Comparison of ENCODE assay signal across 17 mouse cellular contexts in the genomic region with DNA sequence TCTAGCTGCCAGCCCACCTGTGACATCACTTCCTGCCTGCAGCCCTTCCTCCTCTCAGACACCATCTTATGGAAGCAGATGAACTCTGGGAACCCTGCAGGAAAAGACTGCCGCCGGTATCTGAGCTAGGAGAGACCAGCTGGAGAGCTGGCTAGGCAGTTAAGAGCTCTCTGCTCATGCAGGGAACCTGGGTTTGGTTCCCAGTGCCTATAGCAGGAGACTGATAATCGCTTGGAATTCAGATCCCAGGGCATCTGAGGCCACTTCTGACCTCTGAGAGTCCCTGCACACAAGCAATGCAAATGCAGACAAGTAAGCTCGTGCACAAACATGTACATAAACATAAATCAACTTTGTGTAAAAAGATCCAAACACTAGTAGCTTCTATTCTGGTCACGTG.
A peak's percentile ranks its signal among the peaks of the same experiment; 100 is the strongest.
DNase-seq lines count a peak whose midpoint lies in the region; ATAC-seq and TF ChIP-seq lines count a peak whose summit lies in the region.
"Had no signal": no experiment of that assay in that cellular context is flagged by ENCODE, and none has a peak within 500 bp of the region (broad histone marks: within the 10 kb centered on the region; RNA-seq: fewer than 3 reads in every experiment).

No protein-coding gene starts in this region.

- no peak for ATAC-seq in hindbrain, embryonic 13.5 days (ENCODE audit: low FRiP score)
- ATAC-seq in lung, postnatal 0 days: no peak
- ATAC-seq: activated CD4-positive, CD25-positive, alpha-beta regulatory T cell, adult 4 months; forebrain, embryonic 15.5 days; liver, embryonic 12.5 days had no signal

- H3K27ac ChIP-seq in hindbrain, embryonic 10.5 days: peak overlapping the region; percentile 35
- no peak overlapping the region for H3K27ac ChIP-seq in hindbrain, embryonic 13.5 days
- no peak overlapping the region for H3K27ac ChIP-seq in lung, postnatal 0 days (ENCODE audit: low read length)
- H3K27ac ChIP-seq: forebrain, embryonic 15.5 days; liver, embryonic 12.5 days had no signal

- H3K4me3 ChIP-seq in hindbrain, embryonic 10.5 days: no peak overlapping the region
- H3K4me3 ChIP-seq in hindbrain, embryonic 13.5 days: no peak overlapping the region
- H3K4me3 ChIP-seq in lung, postnatal 0 days (ENCODE audit: low read depth, low read length): no peak overlapping the region
- no peak overlapping the region for H3K4me3 ChIP-seq in lung, adult 2 months (replicated peaks; ENCODE audit: extremely low read depth, low read depth, low read length)
- H3K4me3 ChIP-seq in myocyte: peak overlapping the region; percentile 4
- H3K4me3 ChIP-seq: forebrain, embryonic 15.5 days; liver, embryonic 12.5 days had no signal

- no peak for TF ChIP-seq CTCF in lung, postnatal 0 days (IDR thresholded peaks at IDR 0.05)
- no peak for TF ChIP-seq CTCF in lung, adult 2 months (IDR thresholded peaks at IDR 0.05; ENCODE audit: insufficient read depth, low read length)

- no peak overlapping the region for H3ac ChIP-seq in myocyte (ENCODE audit: control insufficient read depth, insufficient read length)

- TF ChIP-seq POLR2A in lung, adult 2 months (IDR thresholded peaks at IDR 0.05; ENCODE audit: borderline replicate concordance, extremely low read depth, low read depth, low read length): no peak
- no peak for TF ChIP-seq POLR2A in myocyte (IDR thresholded peaks at IDR 0.05; ENCODE audit: insufficient read length, low read depth)

- H3K9me3 ChIP-seq in hindbrain, embryonic 10.5 days: no peaks in the 10 kb centered on the region
- no peaks in the 10 kb centered on the region for H3K9me3 ChIP-seq in hindbrain, embryonic 13.5 days
- no peaks in the 10 kb centered on the region for H3K9me3 ChIP-seq in lung, postnatal 0 days (ENCODE audit: low read length)
- H3K9me3 ChIP-seq: forebrain, embryonic 15.5 days; liver, embryonic 12.5 days had no signal

- H3K9ac ChIP-seq in hindbrain, embryonic 13.5 days: no peak overlapping the region
- no peak overlapping the region for H3K9ac ChIP-seq in lung, postnatal 0 days (replicated peaks; ENCODE audit: low read depth)
- H3K9ac ChIP-seq: forebrain, embryonic 15.5 days; liver, embryonic 12.5 days had no signal

- WGBS in hindbrain, embryonic 10.5 days: 79% methylated on average over 5 of the region's 5 CpGs
- WGBS in hindbrain, embryonic 13.5 days: 81% methylated on average over 5 of the region's 5 CpGs
- WGBS in lung, postnatal 0 days: 52% methylated on average over 5 of the region's 5 CpGs
- 53% methylated on average over 5 of the region's 5 CpGs for WGBS in lung, adult 2 months

- DNase-seq in hindbrain, embryonic 10.5 days (ENCODE audit: low spot score): no peak
- DNase-seq in lung, postnatal 0 days (ENCODE audit: low spot score): no peak
- DNase-seq in lung, adult 2 months: no peak
- DNase-seq in MN1 (ENCODE audit: low spot score): peak; percentile 55
- DNase-seq in B cell, adult 2 months: no peak
- DNase-seq: adrenal gland, postnatal 25 days; cerebellum, adult 2 months; embryo, embryonic 11 days; heart, adult 11 months; layer of hippocampus, postnatal 36 days; left cerebral cortex, postnatal 4 days; thymus, adult 2 months had no signal

- H3K4me2 ChIP-seq in hindbrain, embryonic 13.5 days: no peak overlapping the region
- 0 out of 2 replicates have a peak overlapping the region, but pooled peaks have one; percentile 2 for H3K4me2 ChIP-seq in lung, postnatal 0 days (replicated peaks; ENCODE audit: low read depth, low read length)
- peak overlapping the region; percentile 80 for H3K4me2 ChIP-seq in myocyte (ENCODE audit: low read depth)
- H3K4me2 ChIP-seq: forebrain, embryonic 15.5 days; liver, embryonic 12.5 days had no signal

- H3K36me3 ChIP-seq in hindbrain, embryonic 10.5 days: no peaks in the 10 kb centered on the region
- H3K36me3 ChIP-seq in hindbrain, embryonic 13.5 days: no peaks in the 10 kb centered on the region
- no peaks in the 10 kb centered on the region for H3K36me3 ChIP-seq in lung, postnatal 0 days (ENCODE audit: insufficient read depth, low read length)
- H3K36me3 ChIP-seq in myocyte (ENCODE audit: control insufficient read depth, insufficient read depth): no peaks in the 10 kb centered on the region
- H3K36me3 ChIP-seq: forebrain, embryonic 15.5 days; liver, embryonic 12.5 days had no signal

- TF ChIP-seq EP300 in lung, postnatal 0 days (IDR thresholded peaks at IDR 0.05): no peak

- no peaks in the 10 kb centered on the region for H3K27me3 ChIP-seq in hindbrain, embryonic 10.5 days (ENCODE audit: insufficient read depth, poor library complexity, severe bottlenecking)
- no peaks in the 10 kb centered on the region for H3K27me3 ChIP-seq in hindbrain, embryonic 13.5 days
- no peaks in the 10 kb centered on the region for H3K27me3 ChIP-seq in lung, postnatal 0 days (replicated peaks; ENCODE audit: insufficient read depth, low read length)
- H3K27me3 ChIP-seq in myocyte (ENCODE audit: control insufficient read depth, insufficient read depth, insufficient read length): no peaks in the 10 kb centered on the region
- H3K27me3 ChIP-seq: forebrain, embryonic 15.5 days; liver, embryonic 12.5 days had no signal

- H3K79me2 ChIP-seq in myocyte (ENCODE audit: control insufficient read depth, insufficient read depth): no peaks in the 10 kb centered on the region

- H3K4me1 ChIP-seq in hindbrain, embryonic 10.5 days (replicated peaks): peaks cover 25% of the 10 kb centered on the region
- peaks cover 12% of the 10 kb centered on the region for H3K4me1 ChIP-seq in hindbrain, embryonic 13.5 days (replicated peaks)
- H3K4me1 ChIP-seq in lung, postnatal 0 days (ENCODE audit: insufficient read depth, low read depth, low read length): no peaks in the 10 kb centered on the region
- H3K4me1 ChIP-seq in lung, adult 2 months (ENCODE audit: control insufficient read depth, insufficient read depth, low read length): no peaks in the 10 kb centered on the region
- H3K4me1 ChIP-seq: liver, embryonic 12.5 days had no signal

TF ChIP-seq in myocyte, 11 proteins besides CTCF, POLR2A, EP300 and RAD21:
- TF ChIP-seq CEBPB (IDR thresholded peaks at IDR 0.05; ENCODE audit: insufficient read depth, poor library complexity, severe bottlenecking): no peak
- TF ChIP-seq USF1 (IDR thresholded peaks at IDR 0.05; ENCODE audit: low read depth): no peak
- TF ChIP-seq MYOG (IDR thresholded peaks at IDR 0.05; ENCODE audit: control insufficient read depth in 1 of 3, insufficient read depth in 1 of 3, insufficient read length in 2 of 3, low read depth in 2 of 3): no peak
- TF ChIP-seq POLR2AphosphoS2 (IDR thresholded peaks at IDR 0.05; ENCODE audit: insufficient read length, low read depth): no peak
- no peak for TF ChIP-seq MYOD1 (IDR thresholded peaks at IDR 0.05; ENCODE audit: control insufficient read depth in 1 of 3, insufficient read length in 2 of 3, low read depth in 2 of 3)
- no peak for TF ChIP-seq TCF12 (IDR thresholded peaks at IDR 0.05; ENCODE audit: insufficient read depth, poor library complexity, severe bottlenecking)
- no peak for TF ChIP-seq E2F4 (IDR thresholded peaks at IDR 0.05; ENCODE audit: insufficient read depth)
- no peak for TF ChIP-seq REST (IDR thresholded peaks at IDR 0.05; ENCODE audit: insufficient read depth, insufficient read length)
- no peak for TF ChIP-seq SRF (IDR thresholded peaks at IDR 0.05; ENCODE audit: control insufficient read depth, insufficient read length, low read depth)
